Mouse (Mus musculus): ENCODE data around the gene Hsdl2.
"Not testable (repeated sequence)": the region's sequence is repeated elsewhere in the genome, so short reads cannot be mapped to it uniquely, and the experiment has no call there.

The Hsdl2 gene

DNA sequence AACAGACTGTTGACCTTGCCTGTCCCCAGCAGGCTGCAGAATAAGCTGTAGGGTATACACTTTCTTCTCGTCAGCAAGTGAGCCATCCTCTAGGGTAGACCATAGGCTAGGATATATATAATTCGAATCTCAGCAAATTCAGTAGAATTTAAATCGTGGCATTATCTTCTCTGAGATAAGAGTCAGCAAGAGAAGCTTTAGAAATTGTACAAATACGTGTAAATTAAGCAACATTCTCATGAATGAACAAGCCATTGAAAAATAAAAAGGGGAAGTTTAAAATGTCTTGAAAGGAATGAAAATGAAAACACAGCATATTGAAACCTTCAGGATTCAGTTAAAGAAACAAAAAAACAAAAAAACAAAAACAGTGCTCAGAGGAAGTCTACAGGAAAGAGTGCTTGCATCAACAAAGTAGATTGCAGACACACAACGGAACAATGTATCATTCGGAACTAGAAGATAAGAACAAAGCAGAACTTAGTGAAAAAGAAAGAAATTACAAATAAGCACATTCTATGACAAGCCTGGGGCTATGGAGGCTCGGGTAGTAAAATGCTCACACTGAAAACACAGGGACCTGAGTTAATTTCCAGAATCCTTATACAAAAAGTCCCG, 15.7 kb upstream of the Hsdl2 start:
- no peak for DNase-seq

DNA sequence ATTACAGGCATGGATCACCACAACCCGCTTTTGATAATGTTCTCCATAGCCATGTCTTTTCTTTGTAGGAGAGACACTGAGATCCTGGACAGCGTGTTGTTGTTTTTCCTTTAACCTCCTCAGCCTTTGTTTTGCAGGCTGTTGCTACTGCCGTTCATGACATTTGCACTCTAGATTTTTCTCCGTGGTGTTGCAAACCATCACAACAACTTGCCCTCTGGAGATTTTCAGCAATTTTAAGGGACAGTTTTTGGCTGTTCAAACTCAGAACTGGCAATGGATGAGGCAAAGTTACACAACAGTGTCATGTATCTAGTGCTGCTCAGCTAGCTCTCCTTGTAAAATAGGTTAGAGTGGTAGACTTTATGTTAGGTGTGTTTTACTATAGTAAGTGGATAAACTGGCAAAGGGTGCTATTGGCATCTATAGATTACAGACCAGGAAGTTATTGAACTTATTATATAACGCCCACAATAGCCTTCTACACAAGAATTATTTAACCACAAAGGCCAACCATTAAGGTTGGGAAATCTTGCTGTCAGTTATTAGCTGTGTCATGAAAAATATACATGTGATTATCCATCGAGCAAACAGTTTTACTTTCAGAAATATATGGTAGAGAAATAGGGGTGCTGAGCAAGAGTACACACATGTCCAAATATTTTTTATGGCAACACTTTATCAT, 13.6 kb upstream of the Hsdl2 start:
- peak; percentile 75 for DNase-seq

DNA sequence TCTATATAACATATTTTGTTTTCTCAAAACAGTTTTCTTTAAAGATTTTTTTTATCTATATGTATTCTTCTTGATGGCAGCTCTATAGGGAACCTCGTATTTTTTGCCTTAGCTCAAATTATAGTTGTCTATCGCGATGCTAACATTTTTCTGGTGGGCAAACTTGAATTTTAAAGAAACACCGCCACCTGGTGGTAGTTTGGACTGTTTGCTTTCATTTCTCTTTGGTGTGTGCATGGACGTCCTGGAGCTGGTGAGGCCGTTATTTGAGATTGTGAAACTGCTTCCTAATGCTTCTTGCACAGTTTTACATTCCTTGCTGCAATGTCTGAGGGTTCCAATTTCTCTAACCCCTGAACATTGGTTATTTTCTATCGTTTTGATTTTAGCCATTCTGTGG, 11.8 kb upstream of the Hsdl2 start:
- DNase-seq, result peak; percentile 91

DNA sequence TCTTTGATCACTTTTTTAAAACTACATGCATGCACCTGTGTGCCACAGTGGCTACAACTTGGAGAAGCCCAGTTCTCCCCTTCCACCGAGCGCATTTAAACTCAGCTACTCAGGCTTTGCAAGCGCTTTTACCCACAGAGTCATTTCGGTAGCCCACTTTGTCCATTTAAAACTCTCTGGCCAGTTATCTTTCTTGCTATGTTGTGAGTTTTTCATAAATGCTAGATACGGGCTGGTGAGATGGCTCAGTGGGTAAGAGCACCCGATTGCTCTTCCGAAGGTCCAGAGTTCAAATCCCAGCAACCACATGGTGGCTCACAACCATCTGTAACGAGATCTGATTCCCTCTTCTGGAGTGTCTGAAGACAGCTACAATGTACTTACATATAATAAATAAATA, 10.8 kb upstream of the Hsdl2 start:
- not testable (repeated sequence) for DNase-seq

DNA sequence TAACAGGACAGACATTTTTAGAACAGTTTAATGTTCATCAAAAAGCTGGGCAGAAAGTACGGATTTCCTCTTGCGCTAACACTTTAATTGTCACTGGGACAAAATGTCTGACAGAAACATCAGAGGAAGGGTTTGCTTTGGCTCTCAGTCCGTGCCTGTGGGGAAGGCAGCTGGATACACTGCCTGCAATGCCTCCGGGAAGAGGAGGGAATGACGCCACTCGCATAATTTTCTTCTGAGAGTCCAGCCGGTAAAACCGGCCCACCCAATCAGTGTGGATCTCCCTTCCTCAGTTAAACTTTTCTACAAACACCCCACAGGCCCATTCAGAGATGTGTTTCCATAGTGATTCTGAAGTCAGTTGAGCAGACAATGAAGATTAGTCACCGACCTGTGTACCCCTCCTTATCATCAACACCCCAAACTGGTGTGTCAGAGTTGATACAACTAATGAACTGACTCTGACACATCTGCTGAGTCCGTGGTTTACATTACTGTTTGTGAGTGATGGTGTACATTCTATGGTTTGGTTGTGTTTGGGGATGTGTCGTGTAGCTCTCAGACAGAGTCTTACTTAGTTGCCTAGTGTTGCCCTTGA, 8.7 kb upstream of the Hsdl2 start:
- peak; percentile 83 for DNase-seq

DNA sequence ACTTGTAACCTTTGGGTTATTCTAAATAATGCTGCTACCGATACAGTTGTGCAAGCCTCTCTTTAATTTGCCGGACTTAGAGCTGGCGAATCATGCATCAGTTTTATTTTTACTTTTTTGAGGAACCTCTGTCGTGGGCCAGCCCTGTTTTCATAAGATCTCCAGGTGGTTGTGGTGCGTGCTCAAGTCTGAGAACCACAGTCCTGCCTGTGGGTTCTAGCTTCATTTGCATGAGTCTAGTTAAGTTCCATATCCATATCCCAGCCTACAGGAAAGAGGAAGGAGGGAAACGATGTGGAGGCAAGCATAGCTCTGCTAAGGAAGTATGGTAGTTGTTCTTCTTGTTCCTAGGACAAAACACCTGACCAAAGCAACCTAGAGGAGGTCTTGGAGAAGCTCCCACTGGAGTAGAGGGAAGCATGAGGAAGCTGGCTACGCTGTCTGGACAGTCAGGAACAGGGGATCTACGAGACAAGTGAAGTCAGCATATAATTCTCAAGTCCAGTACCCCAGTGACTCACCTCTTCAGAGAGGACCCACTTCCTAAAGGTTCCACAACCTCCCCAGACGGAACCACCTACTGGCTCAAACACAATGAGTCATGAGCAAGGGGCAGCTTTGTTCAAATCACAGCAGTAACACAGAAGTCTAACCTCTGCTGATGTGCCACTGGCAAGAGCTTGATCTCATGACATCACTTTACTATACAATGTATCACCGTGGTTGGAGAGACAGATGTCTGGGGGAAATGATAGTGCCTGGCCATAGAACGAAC, 6.0 kb upstream of the Hsdl2 start:
- DNase-seq, result no peak

DNA sequence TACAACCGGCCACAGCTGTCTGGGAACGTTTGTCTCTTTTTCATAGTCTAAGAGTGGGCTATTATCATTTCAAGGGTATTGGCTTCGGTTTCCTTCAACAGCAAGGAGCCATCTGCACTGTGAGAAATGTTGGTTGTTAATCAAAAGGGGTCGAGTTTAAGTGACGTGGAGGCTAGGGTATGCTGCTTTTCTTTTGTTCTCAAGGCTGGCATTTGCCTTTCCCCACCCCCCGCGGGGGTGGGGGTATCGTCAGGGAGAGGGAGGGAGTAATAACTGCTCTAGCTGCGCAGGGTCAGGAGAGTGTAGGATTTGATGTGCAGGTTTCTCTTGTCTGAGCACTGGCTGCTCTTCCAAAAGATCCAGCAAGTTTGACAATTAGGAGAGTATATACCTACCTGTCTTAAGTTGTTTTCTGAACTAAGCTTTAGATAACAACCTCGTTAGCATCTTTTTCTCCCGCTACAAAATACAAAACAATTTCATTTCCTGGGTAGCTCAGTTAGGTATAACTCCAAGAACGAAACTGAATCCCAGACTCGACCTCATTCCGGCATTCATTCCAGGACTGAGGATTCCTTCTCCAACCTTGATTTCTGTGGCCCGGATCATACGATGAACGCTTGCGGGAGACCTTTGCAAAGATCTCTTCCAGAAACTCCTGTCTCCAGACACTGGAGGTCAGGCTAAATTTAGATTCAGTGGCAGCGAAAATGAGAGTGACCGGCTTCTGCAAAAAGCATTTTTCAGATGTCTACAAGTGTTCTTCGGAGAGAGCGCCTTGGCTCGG, 675 bp upstream of the Hsdl2 start:
- no peak for DNase-seq

DNA sequence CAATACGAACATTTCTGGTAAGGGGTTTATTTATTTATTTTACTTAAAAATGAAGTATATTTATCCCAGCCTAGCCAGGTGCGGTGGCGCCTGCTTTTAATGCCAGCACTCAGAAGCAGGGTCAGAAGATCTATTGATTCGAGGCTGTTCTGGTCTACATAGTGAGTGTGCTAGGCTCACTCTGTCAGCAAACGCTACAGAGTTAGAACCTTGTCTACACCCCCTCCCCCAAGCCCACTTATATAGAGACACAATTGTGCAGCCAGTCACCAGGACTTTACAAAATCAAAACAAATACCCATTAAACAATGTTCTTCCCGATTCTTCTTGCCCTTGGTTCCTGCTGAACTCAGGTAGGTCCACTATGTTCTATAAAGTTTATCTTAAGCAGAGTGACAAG, 823 bp downstream of the Hsdl2 start:
- DNase-seq, result no peak

DNA sequence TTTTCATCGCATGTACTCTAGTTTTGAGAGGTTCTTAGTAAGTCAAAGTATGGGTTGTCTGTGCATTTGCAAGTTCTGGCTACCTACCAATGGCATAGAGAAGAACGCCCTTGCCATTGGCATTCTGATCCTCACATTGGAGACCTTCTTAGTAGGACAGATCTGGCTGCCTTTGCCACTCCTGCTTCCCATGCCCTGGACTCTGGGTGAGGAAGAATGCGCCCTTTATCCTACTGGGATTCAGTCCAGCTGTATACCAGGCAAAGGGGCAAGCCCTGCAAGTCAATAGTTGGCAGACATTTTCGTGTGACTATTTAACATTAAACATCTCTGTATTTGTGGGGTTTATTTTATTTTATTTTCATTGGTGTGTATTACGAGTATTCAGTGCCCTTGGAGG, 3.7 kb downstream of the Hsdl2 start:
- peak; percentile 97 for DNase-seq

DNA sequence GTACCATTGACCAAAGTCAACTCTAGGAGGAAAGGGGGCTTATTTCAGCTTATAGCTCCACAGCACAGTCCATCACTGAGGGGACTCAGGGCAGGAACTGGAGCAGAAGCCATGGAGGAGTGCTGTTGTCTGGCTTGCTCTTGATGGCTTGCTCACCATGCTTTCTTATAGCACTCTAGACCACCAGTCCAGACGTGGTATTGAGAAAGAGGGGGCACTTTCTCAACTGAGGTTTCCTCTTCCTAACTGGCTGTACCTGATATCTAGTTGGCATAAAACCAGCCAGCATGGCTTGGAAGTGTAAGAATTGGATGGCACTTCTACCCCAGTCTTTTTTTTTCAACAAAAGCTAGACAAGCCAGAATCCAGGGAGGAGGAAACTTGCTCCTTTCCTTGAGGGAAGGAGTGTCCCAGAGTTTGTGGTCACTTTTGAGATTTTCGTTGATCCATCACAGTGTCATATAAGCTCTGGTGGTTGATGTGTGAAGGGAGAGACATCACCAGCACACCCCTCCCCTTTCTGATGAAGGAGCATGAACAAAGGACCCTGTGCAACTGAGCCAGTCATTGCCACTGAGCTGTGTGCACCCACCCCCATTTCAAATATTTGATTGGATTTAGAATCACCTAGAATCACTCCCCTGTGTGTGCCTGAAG, 6.0 kb downstream of the Hsdl2 start:
- DNase-seq, result peak; percentile 73

DNA sequence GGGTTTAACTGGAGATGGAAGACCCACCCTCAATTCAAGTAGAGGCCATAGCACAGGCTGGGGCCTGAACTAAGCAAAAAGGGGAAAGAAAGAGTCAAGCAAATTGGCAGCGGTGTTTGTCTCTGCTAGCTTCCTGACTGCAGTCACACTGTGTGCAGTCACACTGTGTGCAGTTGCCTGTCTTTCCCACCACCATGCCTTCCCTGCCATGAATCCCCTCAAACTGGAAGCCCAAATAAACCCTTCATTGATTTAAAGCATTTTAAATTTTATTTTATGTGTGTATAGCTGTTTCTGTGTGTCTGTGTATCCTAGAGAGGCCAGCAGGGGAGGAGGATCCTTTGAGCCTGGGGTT, 6.5 kb downstream of the Hsdl2 start:
- no peak for DNase-seq

DNA sequence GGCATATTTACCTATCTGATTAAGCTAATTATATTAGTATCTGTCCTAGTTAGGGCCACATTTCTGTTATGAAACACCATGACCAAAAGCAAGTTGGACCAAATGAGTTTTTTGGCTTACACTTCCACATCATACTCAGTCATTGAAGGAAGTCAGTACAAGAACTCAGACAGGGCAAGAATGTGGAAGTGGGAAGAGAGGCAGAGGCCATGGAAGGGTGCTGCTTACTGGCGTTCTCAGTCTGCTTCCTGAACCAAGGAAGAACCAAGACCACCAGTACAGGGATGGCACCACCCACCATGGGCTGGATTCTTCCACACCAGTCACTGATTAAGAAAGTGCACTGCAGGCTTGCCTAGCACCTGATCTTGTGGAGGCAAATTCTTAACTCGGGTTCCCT, 13.3 kb downstream of the Hsdl2 start:
- no peak for DNase-seq

DNA sequence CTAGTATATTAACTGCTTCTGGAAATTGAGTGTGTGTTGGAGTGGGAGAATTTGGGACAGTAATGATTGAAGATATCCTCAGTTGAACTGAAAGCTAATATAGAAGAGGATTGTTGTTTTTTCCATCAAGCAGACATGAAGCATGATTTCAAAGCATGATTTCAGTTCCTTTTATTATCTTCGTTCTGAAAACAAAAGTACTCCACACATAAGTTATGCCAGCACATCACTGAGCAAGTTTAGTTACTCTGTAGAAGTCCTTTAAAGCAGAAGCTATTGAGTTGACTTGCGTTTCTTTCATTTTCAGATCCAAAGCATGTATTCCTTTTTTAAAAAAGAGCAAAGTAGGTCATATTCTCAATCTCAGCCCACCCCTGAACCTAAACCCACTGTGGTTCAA, 15.2 kb downstream of the Hsdl2 start:
- no peak for DNase-seq

DNA sequence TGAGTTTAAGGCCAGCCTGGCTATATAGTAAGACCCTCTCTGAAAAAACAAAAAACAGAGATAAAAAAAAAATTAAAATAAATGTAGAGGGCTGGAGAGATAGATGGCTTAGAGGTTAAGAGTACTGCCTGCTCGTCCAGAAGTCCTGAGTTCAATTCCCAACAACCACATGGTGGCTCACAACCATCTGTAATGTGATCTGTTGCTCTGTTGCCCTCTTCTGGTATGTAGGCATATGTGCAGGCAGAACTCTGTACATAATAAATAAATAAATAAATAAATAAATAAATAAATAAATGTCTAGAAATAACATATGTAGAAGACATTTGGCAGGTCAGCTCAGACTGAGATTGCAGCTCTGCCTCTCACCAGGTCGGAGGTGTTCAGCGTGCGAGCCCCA, 21.3 kb downstream of the Hsdl2 start:
- DNase-seq, result peak; percentile 29

DNA sequence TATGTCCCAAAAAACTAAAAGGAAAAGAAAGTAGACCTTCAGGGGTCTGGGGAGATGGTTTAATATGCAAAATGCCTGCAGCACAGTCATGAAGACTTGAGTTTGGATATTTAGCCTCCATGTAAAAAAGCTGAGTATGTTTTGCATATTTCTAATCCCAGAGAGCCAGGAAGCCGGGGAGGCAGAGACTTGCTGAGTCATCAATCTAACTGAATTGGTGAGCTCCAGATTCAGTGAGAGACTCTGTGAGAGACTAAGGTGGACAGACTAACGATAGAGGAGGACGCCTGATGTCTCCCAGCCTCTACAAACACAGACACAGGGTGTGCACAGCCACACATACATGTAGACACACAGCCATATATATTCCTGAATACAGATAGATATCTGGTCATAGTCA, 23.5 kb downstream of the Hsdl2 start:
- peak; percentile 16 for DNase-seq

DNA sequence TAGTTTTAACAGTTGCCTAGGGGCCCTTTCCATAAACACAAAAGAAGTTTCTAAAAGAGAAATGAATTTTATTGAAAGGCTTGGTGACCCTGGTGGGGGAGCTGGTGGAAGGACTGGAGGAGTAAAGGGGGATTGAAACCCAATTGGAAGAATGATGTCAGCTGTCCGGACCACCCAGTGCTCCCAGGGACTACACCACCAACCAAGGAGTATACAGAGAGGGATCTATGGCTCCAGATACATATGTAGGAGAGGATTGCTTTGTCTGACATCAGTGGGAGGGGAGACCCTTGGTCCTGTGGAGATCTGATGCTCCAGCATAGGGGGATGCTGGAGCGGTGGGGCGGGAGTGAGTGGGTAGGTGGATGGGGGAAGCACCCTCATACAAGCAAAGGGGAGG, 24.1 kb downstream of the Hsdl2 start:
- DNase-seq, result peak; percentile 62

DNA sequence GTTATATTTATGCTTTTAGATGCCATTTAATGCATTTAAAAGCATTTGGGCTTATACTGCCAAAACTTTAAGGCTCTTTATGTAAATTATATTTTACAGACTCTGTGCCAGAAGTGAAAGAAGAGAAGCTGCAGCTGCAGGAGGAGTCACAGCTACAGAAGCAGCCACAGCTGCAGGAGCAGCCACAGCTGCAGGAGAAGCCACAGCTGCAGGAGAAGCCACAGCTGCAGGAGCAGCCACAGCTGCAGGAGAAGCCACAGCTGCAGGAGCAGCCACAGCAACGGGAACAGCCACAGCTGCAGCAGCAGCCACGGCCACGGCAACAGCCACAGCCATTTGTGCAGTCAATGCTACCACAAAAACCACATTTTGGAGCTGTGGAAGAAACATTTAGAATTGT, 29.0 kb downstream of the Hsdl2 start:
- DNase-seq, result peak; percentile 49

DNA sequence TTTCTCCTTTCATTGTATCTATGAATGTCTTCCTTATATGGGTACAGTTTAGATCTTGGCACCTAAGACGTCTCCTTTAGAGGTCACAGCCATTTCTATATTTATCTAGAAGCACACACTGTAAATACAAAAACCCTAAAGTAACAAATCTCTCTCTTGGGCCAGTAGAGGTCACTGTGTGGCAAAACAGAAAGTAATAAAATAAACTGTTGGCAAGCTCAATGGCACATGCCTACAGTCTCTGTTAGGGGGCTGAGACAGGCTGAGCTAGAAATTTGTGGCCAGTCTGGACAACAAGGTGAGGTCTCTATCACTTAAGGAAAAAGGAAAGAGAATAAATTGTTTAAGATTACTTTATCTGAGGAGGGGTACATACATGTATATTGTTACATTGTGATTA, 33.6 kb downstream of the Hsdl2 start:
- peak; percentile 35 for DNase-seq

DNA sequence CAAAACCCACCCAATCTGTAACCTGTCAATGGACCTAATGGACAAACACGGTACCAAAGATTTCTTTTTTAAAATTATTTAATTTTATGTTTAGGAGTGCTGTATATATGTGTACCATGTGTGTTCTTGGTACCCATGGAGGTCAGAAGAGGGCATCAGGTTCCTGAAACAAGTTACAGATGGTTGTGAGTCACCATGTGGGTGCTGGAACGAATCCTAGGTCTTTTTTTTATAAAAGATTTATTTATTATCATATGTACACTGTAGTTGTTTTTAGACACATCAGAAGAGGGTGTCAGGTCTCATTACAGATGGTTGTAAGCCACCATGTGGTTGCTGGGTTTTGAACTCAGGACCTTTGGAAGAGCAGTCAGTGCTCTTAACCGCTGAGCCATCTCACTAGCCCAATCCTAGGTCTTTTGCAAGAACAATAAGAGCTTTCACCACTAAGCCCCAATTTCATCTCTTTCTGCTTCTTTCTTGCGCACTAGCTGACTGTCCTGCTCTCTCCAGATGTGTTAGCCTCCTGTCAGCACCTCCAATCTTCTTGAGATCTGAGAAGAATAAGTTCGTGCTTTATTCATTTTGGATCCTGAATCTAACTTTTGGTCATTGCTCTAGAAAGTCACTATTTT, 38.4 kb downstream of the Hsdl2 start:
- peak; percentile 61 for DNase-seq

DNA sequence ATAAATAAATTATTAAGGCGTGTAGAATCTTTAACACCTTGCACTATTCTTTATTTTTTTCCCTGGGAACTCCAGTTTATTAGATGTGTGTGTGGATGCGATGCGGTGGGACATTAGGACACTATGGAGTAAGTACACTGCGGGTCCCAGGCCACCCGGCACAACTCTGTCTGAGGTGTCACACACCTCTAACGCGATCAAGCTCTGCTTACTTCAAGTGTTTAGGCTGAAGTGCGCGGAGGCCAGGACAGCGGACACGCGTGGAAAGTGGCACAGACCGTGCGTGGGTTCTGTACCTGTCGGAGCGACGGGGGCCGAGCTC, 44.3 kb downstream of the Hsdl2 start:
- no peak for DNase-seq

DNA sequence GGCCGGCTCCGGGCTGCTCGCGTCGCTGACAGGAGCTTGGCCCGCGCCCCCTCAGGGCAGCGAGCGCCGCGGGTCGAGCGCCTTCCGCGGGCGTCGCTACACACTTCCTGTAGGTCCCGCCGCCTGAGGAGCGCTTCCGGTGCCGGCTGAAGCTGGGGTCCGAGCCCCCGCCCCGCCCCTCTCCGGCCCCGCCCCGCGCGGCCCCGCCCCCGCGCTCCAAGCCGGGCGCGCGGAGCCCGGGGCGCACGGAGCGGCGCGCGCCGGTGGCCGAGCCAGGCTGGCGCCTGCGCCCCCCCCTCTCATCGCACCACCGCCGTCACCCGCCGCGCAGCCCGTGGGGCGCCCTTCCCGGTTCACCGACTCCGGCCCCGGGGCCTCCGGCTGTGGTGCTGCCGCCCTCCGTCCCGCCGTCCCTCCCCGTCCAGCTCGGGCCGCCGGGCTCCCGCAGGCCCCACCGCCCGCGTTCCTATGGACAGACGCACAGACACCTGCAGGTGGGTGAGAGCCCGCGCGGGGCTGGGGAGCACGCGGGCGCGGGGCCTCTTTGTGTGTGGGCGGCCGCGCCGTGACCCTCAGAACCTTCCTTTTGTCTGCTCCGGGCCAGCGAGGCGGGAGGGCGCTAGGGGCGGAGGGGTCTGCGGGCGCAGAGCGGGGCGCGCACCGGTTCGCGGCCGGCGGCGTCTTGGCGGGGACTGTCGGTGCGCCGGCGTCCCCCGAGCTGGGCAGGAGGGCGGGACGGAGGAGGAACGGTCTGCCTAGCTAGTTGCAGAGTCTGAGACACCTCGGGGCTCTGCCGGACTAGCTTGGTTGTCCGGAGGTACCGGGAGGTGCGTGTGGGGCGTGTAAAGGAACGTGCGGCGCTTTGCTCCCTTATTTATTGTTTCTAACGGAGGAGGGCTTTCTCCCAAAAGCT, 44.9 kb downstream of the Hsdl2 start, which contains the start of gene E130308A19Rik:
TSS of gene E130308A19Rik (plus strand) at position 214 of the 913 bp plus-strand sequence.
- peak; percentile 99 for DNase-seq
